Mouse (Mus musculus): ENCODE results near the gene Pex5. TPM values are rescaled to one million over a fixed set of nuclear protein-coding genes. Genes with fewer than 3 reads are reported as not detected.
"Not testable (repeated sequence)": the region's sequence is repeated elsewhere in the genome, so short reads cannot be mapped to it uniquely, and the experiment has no call there.

The Pex5 gene
- polyA plus RNA-seq, 1 experiment = 62.8 TPM

GRCm38 (mm10) chr6:124414150-124414926 is 529 bp downstream of the Pex5 start:
- DNase-seq = peak; percentile 41

GRCm38 (mm10) chr6:124413770-124414149 is 1.1 kb downstream of the Pex5 start:
- Histone ChIP-seq H3K4me3 (ENCODE audit: insufficient read depth, low read depth, low read length) (peak overlapping the region; percentile 97), H3K27me3 (replicated peaks; ENCODE audit: control insufficient read depth, insufficient read depth, low read length) (no peaks in the 10 kb centered on the region), H3K4me1 (ENCODE audit: control insufficient read depth, insufficient read depth, low read length) (peaks cover 4% of the 10 kb centered on the region; the same call in 1 of the 2 replicates), H3K36me3 (ENCODE audit: control insufficient read depth, insufficient read depth, low read length) (no peaks in the 10 kb centered on the region; the same call in none of the 2 replicates), H3K27ac (ENCODE audit: insufficient read depth, low read depth, low read length) (0 out of 2 replicates have a peak overlapping the region, but pooled peaks have one; percentile 42)
- WGBS = 45% methylated on average over 3 of the region's 3 CpGs
- no peak for DNase-seq
- no peak for TF ChIP-seq CTCF (conservative IDR thresholded peaks at IDR 0.05; ENCODE audit: insufficient read depth, insufficient read length, low read depth, low read length)
- no peak for TF ChIP-seq POLR2A (IDR thresholded peaks at IDR 0.05; ENCODE audit: low read depth, low read length)

More at GRCm38 (mm10) chr6:124414150-124414926, 529 bp downstream of the Pex5 start:
- 2% methylated on average over 45 of the region's 45 CpGs for WGBS
- no peaks in the 10 kb centered on the region; the same call in 1 of the 2 replicates for H3K36me3 ChIP-seq (ENCODE audit: control insufficient read depth, insufficient read depth, low read length)
- TF ChIP-seq CTCF (conservative IDR thresholded peaks at IDR 0.05; ENCODE audit: insufficient read depth, insufficient read length, low read depth, low read length) (no peak), POLR2A (IDR thresholded peaks at IDR 0.05; ENCODE audit: low read depth, low read length) (no peak)
- H3K4me1 ChIP-seq (ENCODE audit: control insufficient read depth, insufficient read depth, low read length) = peaks cover 4% of the 10 kb centered on the region; the same call in 1 of the 2 replicates
- no peaks in the 10 kb centered on the region for H3K27me3 ChIP-seq (replicated peaks; ENCODE audit: control insufficient read depth, insufficient read depth, low read length)
- peak overlapping the region; percentile 97 for H3K4me3 ChIP-seq (ENCODE audit: insufficient read depth, low read depth, low read length)
- H3K27ac ChIP-seq (ENCODE audit: insufficient read depth, low read depth, low read length) = peak overlapping the region; percentile 42; the same call in 1 of the 2 replicates

GRCm38 (mm10) chr6:124408355-124408754 is 6.5 kb downstream of the Pex5 start:
- Histone ChIP-seq H3K27me3 (replicated peaks; ENCODE audit: control insufficient read depth, insufficient read depth, low read length) (no peaks in the 10 kb centered on the region), H3K4me1 (ENCODE audit: control insufficient read depth, insufficient read depth, low read length) (peaks cover 4% of the 10 kb centered on the region; the same call in 1 of the 2 replicates), H3K27ac (ENCODE audit: insufficient read depth, low read depth, low read length) (no peak overlapping the region), H3K36me3 (ENCODE audit: control insufficient read depth, insufficient read depth, low read length) (no peaks in the 10 kb centered on the region; the same call in none of the 2 replicates), H3K4me3 (ENCODE audit: insufficient read depth, low read depth, low read length) (no peak overlapping the region)
- WGBS = 87% methylated on average over 5 of the region's 5 CpGs
- TF ChIP-seq CTCF (conservative IDR thresholded peaks at IDR 0.05; ENCODE audit: insufficient read depth, insufficient read length, low read depth, low read length) (no peak), POLR2A (IDR thresholded peaks at IDR 0.05; ENCODE audit: low read depth, low read length) (no peak)
- no peak for DNase-seq

- Histone ChIP-seq H3K4me3 (ENCODE audit: insufficient read depth, low read depth, low read length) (no peak overlapping the region), H3K4me1 (ENCODE audit: control insufficient read depth, insufficient read depth, low read length) (peaks cover 4% of the 10 kb centered on the region; the same call in 1 of the 2 replicates), H3K36me3 (ENCODE audit: control insufficient read depth, insufficient read depth, low read length) (peaks cover 2% of the 10 kb centered on the region), H3K27me3 (replicated peaks; ENCODE audit: control insufficient read depth, insufficient read depth, low read length) (no peaks in the 10 kb centered on the region), H3K27ac (ENCODE audit: insufficient read depth, low read depth, low read length) (no peak overlapping the region)
- no peak for TF ChIP-seq POLR2A (IDR thresholded peaks at IDR 0.05; ENCODE audit: low read depth, low read length)
- TF ChIP-seq CTCF (conservative IDR thresholded peaks at IDR 0.05; ENCODE audit: insufficient read depth, insufficient read length, low read depth, low read length) = no peak
- no peak for DNase-seq
Measured at GRCm38 (mm10) chr6:124407180-124407579, 7.7 kb downstream of the Pex5 start.

GRCm38 (mm10) chr6:124406326-124406725 is 8.5 kb downstream of the Pex5 start:
- DNase-seq = peak; percentile 76
- Histone ChIP-seq H3K27me3 (replicated peaks; ENCODE audit: control insufficient read depth, insufficient read depth, low read length) (no peaks in the 10 kb centered on the region), H3K27ac (ENCODE audit: insufficient read depth, low read depth, low read length) (no peak overlapping the region), H3K4me1 (ENCODE audit: control insufficient read depth, insufficient read depth, low read length) (peaks cover 4% of the 10 kb centered on the region; the same call in 1 of the 2 replicates), H3K36me3 (ENCODE audit: control insufficient read depth, insufficient read depth, low read length) (peaks cover 2% of the 10 kb centered on the region), H3K4me3 (ENCODE audit: insufficient read depth, low read depth, low read length) (no peak overlapping the region)
- TF ChIP-seq POLR2A (IDR thresholded peaks at IDR 0.05; ENCODE audit: low read depth, low read length) = no peak
- no peak for TF ChIP-seq CTCF (conservative IDR thresholded peaks at IDR 0.05; ENCODE audit: insufficient read depth, insufficient read length, low read depth, low read length)
- 66% methylated on average over 10 of the region's 10 CpGs for WGBS

- no peaks in the 10 kb centered on the region for H3K27me3 ChIP-seq (replicated peaks; ENCODE audit: control insufficient read depth, insufficient read depth, low read length)
- 88% methylated on average over 6 of the region's 6 CpGs for WGBS
- TF ChIP-seq POLR2A (IDR thresholded peaks at IDR 0.05; ENCODE audit: low read depth, low read length) = no peak
- no peak for TF ChIP-seq CTCF (conservative IDR thresholded peaks at IDR 0.05; ENCODE audit: insufficient read depth, insufficient read length, low read depth, low read length)
- H3K4me3 ChIP-seq (ENCODE audit: insufficient read depth, low read depth, low read length) = no peak overlapping the region
- no peak overlapping the region for H3K27ac ChIP-seq (ENCODE audit: insufficient read depth, low read depth, low read length)
- no peak for DNase-seq
- no peaks in the 10 kb centered on the region for H3K4me1 ChIP-seq (ENCODE audit: control insufficient read depth, insufficient read depth, low read length)
- peaks cover 10% of the 10 kb centered on the region for H3K36me3 ChIP-seq (ENCODE audit: control insufficient read depth, insufficient read depth, low read length)
Measured at GRCm38 (mm10) chr6:124399738-124400137, 15.1 kb downstream of the Pex5 start.

GRCm38 (mm10) chr6:124394991-124395390 is 19.9 kb downstream of the Pex5 start:
- not testable (repeated sequence) for H3K36me3 ChIP-seq (ENCODE audit: control insufficient read depth, insufficient read depth, low read length); H3K27ac ChIP-seq (ENCODE audit: insufficient read depth, low read depth, low read length); DNase-seq; H3K4me1 ChIP-seq (ENCODE audit: control insufficient read depth, insufficient read depth, low read length); H3K27me3 ChIP-seq (replicated peaks; ENCODE audit: control insufficient read depth, insufficient read depth, low read length); H3K4me3 ChIP-seq (ENCODE audit: insufficient read depth, low read depth, low read length)
- WGBS = 93% methylated on average over 3 of the region's 3 CpGs
